Mouse (Mus musculus) A20 (cell line): ENCODE measurements around the gene 1700012B07Rik.

ENCODE experiments used
- DNase-seq: peaks from one replicate; pipeline ENCODE4 v3.0.0-alpha.2; 2011; ENCODE audit warnings: low read depth, low spot score

Gene 1700012B07Rik

DNA sequence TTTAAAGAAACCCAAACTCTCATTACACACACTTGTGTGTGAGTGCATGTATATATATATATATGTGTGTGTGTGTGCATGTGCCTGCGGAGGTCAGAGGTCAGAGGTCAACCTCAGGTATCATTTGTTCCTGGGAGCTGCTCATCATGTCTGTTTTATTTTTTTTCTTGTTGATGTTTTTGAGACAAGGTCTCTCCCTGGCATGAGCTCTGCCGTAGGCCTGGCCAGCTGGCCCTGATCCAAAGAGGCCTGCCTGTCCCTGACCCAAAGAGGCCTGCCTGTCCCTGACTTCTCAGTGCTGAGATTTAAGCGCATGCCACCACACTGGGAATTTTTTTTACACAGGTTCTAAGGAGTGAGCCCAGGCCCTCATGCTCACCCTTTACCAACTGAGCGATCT, 24.1 kb upstream of the 1700012B07Rik start:
- DNase-seq, result no peak

DNA sequence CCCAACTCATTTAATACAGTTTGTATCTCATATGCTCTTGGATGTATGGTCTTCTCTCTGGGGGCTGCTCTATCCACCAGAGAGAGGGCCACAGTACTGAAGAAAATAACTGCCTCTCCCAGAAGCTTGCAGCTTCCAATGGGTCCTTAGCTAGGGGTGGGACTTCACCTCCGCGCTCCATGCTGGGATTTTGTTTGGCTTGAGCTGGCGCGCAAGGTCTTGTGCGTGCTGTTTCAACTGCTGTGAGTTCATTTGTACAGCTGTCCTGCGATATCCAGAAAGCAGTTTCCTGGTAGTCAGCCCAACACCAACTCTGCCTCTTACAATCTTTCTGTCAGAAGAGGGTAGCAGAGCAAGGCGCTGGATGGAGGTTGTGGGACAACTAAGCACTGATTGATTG, 18.5 kb upstream of the 1700012B07Rik start:
- no peak for DNase-seq

DNA sequence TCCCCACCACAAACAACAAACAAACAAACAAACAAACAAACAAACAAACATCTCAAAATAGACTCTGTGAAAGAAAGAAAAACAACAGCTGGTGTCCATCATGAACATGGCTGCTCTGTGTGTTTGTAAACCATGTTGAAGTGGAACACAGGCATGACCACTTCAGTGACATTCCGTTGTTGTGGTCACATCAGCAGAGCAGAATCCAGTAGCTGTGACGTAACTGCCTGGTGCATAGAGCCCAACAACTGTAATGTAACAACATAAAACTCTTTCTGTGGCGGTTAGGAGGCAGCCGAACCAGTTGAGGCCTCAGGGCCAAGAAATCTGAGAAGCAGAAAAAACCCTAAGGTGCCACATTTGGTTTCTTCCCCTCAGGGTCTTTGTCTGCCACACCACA, 17.8 kb upstream of the 1700012B07Rik start:
- DNase-seq, result no peak

DNA sequence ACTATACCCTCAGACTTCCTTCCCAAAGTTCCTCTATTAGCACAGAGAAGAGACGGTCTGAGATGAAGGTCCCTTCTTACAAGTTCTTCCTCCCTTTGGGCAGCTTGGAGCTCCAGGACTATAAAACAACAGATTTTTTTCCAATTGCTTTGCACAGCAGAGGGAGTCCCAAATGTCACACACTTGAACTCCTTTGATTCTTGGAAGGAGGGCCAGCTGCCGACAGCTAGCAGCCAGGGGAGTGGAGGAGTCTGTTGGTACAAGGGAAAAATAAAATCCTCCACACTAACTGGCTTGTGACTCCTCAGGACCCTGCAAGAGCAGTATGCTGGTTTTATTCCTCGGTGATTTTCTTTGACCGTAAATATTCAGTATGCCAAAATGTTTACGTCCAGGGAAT, 16.6 kb upstream of the 1700012B07Rik start:
- DNase-seq, result no peak

DNA sequence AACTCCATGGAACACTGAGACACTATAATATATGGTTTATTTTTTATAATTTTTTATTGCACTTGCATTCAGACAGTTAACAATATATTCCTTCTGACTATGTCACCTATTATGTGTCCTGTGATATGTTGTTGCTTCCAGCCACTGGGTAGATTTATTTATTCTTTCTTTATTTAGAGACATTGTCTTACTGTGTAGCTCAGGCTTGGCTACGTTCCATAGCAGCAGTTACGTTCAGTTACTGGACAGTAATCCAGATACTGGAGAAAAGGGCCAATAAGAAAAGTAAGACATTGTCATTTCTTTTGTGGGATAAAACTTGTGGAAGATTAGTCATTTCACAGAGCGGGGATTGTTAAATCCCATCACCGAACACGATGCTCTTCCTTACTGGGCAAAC, 2.5 kb upstream of the 1700012B07Rik start:
- DNase-seq, result no peak

DNA sequence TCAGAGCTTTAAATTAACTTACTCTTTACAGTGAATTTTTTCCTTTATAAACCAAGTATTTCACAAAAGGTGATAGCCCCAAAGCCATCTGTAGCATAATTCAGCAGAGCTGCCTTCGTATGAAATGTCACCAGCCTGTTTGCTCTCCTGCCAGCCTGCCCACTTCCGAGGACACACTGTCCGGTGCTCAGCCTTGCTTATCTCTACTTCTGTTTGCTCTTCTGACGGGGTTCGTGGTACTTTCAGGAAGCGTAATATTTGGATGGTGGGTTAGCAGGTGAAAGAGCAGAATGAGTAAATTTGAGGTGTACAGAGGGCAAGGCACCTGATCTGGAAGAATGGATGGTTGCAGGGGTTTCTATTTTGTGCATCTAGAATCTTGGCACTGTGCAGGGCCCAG, 5.6 kb downstream of the 1700012B07Rik start:
- no peak for DNase-seq

DNA sequence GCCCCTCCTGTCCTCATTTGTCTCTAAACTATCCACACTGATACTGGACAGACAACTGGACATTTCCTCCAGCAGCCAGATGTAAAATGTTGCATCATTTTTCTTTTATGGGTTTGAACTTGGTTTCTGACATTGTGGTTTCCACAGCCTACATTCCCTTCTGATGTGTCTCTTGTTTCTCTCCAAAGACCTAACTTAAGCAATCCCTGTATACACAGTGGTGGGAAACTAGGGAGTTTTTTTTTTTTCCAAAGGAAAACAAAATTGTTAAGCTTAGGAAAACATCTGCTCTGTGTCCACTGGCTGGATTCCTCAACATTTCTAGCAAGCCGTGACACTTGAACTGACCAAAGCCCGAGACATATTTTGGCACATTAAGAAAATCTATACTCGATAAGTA, 10.4 kb downstream of the 1700012B07Rik start:
- no peak for DNase-seq

DNA sequence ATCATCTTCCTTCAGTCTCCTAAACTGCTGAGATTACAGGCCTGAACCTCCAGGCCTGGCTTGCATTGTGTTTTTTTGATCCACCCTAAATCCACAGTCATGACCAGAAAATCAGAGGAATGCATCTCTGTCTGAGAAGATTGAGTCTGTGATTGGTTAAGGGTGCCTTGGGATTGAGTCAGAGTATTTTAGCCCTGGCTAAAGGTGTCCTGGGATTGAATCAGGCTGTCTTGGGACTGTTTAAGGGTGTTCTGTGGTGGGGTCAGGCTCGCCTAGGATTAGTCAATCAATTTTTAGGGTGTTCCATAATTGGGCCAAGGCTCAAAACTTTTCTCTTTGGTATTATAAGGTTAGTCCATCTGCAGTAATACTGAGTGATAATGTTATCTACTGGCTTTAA, 10.9 kb downstream of the 1700012B07Rik start:
- no peak for DNase-seq

DNA sequence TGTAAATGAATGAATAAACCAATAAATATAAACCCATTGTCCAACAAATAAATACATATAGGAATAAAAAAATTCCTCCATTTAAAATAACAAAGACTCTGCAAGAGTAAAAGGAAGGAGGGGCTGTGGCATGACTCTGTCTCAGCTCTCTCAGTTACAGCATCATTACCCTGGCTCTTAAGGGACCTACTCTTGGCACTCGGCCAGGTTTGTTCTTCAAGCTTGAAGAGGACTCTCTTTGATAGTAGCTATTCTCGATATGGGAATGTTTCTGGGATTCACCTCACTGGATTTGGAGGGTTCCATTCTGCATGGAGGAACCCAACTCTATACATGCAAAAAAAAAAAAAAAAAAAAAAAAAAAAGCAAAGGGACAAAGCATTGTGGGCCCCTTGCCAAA, 16.1 kb downstream of the 1700012B07Rik start:
- no peak for DNase-seq

DNA sequence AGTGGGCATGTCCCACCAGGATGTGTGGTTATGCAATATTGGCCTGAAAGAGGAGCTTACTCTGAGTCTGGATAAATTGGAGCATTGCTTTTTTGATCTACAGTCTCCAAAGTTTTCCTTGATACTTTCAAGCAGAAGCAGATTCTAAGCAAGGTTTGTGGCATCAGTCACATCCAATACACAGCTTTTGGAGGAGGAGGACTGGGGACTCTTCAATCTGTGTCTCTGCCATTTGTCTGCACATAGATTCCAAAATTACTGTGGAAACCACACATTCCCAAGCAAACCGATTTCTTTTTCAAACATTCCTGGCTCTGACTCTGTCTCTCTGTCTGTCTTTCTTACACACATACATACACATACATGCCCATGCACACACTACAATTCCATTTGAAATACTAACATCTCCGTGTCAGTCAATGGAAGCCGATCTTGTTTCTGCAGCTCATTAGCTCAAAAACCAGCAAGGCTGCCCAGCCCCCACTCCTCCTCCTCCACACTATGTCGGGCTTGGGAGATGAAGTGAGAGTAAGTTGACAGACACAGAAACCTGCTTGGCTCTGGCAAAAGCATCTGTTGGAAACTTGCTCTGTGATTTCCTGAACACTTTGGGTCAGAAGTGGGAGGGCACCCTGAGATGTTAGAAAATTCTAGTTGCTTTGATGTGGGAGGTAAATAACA, 18.5 kb downstream of the 1700012B07Rik start:
- no peak for DNase-seq

DNA sequence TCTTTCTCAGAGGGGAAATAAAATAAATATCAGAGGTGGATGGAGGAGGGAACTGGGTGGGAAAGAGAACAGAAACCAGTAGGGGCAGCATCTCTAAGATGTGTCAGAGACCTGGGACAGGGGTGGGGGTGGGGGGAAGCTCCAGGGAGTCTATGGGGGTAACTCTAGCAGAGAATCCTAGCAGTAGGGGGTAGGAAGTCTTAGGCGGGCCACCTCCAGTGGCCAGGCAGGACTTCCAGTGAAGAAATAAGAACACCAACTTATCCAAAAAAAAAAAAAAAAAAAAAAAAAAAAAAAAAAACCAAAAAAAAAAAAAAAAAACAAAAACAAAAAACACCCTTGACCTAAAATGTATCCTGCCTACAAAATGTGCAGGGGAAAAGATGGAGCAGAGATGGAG, 26.3 kb downstream of the 1700012B07Rik start:
- DNase-seq, result no peak

DNA sequence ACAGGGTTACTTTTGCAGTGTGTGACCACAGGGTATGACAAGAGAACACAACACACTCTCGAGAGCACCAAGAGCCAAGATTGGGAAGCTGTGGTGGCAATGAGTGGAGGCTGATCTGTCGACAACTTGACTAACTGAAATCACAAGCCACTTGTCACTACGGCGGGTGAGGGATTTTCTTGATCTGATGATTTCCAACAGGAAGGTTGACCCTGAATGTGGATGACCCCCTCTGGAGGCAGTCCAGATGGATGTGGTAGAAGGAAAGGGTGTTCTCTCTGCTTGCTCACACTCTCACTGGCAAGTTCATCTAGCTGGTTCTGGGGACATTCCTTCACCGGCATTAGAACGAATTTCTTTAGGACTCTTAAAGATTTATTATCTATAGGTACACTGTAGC, 30.3 kb downstream of the 1700012B07Rik start:
- DNase-seq, result no peak

DNA sequence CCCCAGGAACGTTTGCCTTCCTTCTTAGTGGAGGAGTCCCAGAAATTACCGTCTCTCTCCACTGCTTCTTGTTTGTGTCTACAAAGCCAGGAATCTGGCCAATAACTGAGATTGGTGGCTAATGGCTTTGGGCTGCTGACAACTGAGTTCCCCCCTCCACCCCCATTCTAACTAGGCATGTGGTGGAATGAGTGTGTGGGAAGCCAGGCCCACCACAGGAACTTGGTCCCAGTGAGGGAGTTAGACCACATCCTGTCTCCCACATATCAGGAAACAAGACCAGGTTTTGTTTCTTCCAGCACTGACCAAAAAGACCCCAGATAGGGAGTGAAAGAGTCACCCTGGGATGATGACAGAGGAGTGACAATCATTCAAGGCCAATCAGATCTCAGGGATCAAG, 32.3 kb downstream of the 1700012B07Rik start:
- DNase-seq, result no peak

DNA sequence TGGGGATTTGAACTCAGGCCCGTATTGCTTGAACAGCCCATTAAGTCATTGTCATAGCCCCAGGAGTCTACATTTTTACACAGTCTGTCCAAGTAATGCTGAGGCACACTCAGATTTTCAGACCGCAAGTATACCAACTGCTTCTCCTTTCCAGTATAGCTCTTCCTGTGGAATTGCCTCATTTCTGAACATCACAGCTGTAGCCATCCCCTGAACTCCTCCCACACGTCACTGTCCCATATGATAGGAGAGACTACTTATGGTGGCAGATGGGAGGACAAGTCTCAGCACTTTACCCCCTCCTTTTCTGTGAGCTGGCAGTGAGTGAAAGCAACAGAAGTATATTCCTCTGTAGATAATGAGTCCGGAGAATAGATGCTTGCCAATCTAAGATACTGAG, 34.3 kb downstream of the 1700012B07Rik start:
- no peak for DNase-seq

DNA sequence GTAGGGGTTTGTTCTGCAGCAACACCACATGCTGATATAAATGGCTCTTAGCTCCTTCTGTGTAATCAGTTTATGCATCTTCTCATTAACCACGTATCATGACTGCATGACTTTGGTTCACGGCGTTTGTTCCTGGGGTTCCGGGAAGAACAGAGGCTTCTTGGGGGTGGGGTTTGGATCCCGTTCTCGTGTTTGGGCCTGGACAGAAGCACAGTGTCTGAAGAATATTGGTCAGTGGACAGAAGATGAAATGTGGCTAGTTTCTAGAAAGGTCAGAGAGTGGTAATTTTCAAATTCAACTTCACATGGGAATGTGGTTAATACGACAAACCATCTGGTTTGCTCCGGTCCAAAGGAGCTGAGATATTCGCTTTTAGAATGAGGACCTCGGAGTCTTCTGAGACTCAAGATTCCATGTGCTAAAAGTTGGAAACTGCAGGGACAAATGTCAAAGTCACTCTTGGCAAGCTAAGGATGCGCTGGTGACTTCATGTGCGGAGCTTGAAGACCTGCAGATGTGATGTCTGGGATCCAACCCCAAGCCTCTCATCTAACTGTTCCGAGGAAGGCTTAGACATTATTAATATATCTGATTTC, 35.3 kb downstream of the 1700012B07Rik start:
- DNase-seq, result no peak

DNA sequence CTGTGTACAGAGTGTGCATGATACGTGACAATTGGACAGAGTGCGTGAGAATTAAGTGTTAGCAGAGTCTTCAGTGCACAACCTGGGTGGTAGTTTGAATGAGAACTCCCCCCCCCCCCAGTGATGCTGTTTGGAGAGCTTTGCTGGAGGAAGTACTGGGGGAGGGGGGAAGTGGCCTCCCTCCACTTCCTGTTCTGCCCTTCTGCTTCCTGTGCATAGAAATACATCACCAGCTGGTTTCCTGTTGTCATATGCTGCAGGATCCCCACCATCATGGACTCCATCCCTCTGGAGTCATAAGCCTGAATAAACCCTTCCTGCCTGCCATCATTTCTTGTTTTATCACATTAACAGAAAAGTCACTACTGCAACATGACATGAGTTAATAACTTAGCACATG, 35.9 kb downstream of the 1700012B07Rik start:
- DNase-seq, result no peak

DNA sequence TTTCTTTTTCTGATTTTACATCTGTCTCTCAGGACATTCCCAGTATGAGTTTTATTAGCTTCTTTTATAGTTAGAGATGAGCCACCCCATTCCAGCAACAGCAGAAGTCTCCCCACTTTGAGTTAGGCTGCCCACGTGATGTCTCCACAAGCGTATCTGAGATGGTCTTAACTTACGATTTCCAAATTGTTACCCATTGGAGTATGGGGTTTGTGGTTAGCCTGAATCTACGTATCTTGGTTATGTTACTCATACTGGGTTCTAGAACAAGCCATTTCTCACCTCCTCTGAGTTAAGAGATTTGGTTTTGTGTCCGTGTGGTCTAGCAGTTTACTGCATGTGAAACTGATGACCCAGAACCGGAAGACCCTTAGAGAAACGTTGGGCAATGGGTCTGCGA, 37.6 kb downstream of the 1700012B07Rik start:
- DNase-seq, result no peak

DNA sequence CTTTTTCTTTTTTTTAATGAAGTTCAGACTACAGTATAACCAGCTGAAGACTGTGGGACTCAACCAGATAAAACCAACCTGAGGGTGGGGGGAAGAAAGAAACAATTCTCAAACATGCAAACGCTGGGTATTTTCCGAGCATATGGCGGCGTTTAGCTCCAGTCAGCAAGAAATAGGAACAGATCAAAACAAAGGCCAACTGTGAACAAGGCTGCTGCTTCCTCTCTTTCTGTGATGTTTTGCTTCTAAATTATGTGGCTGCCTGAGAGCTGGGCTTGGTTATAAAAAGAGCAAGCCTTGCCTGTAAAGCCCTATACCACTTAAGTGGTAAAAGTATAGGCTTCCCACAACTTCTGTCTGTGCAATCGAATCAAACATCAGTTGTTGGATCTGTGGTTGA, 42.5 kb downstream of the 1700012B07Rik start:
- DNase-seq, result no peak

DNA sequence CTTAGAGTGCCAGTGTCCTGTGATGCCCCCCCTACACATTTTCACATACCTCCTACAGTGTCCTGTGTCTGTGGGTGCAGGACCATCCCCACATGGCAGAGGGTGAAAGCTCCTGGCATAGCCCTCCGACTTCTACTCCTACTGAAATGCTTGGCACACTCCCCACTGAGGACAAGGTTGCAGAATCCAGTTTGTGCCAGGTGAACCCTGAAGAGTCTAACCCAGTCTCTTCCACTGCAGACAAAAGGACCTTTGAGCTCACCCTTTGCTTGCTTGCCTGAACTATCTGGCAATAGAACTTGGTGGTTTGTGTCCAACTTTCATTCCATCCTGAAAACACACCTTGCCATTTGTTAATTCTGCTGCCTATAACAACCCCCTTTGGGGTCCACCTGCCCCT, 56.5 kb downstream of the 1700012B07Rik start:
- no peak for DNase-seq

DNA sequence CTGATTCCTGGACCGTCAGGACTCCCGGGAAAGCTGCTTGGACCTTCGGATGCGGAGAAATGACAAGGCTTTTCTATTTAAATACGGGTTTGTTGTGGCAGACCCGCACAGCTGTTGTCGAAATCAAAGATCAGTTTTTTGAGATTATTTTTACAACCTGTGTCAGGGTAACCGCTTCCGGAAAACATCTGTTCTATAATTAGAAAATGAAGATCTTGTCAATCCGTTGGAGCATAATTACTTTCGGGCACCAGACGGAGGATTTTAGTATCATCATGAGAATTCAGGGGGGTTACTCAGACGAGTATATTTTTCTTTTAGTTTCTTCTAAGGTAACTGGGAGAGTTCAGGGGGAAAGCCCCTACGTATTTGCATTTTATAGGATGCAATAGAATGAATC, 57.7 kb downstream of the 1700012B07Rik start:
- DNase-seq, result no peak

DNA sequence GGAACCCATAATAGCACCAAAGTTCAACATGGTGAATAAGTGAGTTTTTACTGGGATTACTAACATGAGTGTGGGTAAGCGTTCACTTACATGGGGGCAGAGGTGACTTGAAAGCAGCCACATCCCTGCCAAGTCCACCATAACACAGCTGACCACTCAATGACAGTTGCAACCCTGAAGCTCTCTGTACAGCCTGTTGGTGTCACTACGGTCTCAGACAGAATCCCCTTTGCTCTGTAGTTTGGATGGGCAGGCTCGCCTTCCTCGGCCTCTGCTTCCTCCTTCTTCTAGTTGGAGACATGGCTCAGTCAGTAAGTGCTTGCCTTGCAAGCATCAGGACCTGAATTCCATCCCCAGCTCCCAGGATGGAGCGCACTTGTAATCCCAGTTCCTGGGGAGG, 58.8 kb downstream of the 1700012B07Rik start:
- no peak for DNase-seq

DNA sequence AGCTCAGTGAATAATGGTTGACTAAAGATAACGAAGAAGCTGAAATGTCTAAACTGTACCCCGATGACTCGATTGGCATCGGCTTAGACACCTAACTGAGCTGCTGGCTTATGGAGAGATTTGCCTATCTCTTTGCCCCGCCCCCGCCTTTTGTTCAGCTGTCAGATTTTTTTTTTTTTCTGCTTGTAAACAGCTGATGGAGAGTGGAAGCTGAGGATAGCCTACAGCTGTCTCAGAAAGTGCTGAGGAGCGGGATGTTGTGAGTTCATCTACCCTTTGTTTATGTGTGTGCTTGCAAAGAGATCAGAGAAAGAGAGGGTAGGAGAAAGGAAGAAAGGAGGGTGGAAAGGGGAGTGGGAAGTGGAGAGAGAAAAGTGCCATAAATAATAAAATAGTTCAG, 67.8 kb downstream of the 1700012B07Rik start:
- no peak for DNase-seq

DNA sequence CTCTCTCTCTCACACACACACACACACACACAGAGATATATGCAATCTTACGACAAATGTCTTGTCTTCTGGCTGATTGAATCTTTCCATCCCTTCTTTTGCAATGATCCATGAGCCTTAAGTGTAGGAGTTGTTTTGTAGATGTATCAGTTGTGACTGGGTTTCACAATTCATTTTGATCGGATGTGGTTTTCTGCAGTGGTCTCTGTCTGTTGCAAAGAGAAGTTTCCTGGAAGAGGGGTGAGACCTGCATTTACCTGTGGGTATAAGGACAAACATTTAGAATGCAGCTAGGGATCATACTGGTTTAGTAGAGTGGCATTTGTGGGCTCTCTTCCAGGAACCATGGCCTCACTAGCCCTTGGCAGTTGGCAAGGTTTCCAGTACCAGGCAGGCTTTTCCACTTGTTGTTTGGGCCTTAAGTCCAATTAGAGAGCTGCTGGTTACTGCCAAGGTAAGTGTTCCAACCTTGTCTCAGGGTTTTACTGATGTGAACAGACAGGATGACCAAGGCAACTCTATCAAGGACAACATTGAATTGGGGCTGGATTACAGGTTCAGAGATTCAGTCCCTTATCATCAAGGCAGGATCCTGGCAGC, 69.1 kb downstream of the 1700012B07Rik start:
- no peak for DNase-seq
